Mouse (Mus musculus) embryonic facial prominence, embryonic 12.5 days (tissue): Measurements from ENCODE around the gene Tmem143. TPM values are rescaled to one million over a fixed set of nuclear protein-coding genes. Genes with fewer than 3 reads are reported as not detected.

ENCODE experiments used
- ATAC-seq: fragments of 200-750 bp; cut with Nextera tagmentation; 2 replicates; pipeline ENCODE4 v1.8.0; 2017; ENCODE audit not compliant: insufficient number of reproducible peaks, insufficient read depth, low FRiP score, low TSS enrichment
- H3K27ac ChIP-seq: fragments of 300-500 bp; sonication (generic); 2 replicates; pipeline ENCODE4 v1.5.1; 2016; ENCODE audit warnings: mild to moderate bottlenecking
- H3K27me3 ChIP-seq: fragments of 300-500 bp; sonication (generic); 2 replicates; pipeline ENCODE4 v1.6.1; 2016; ENCODE audit warnings: mild to moderate bottlenecking, moderate library complexity
- H3K36me3 ChIP-seq: fragments of 300-500 bp; sonication (generic); 2 replicates; pipeline ENCODE4 v1.6.1; 2016; ENCODE audit warnings: mild to moderate bottlenecking
- H3K4me1 ChIP-seq: fragments of 300-500 bp; sonication (generic); 2 replicates; pipeline ENCODE4 v1.6.1; 2016
- H3K4me2 ChIP-seq: fragments of 300-500 bp; sonication (generic); replicated peaks from 2 replicates; pipeline ENCODE4 v1.6.1; 2016; ENCODE audit warnings: mild to moderate bottlenecking, moderate library complexity
- H3K4me3 ChIP-seq: fragments of 300-500 bp; sonication (generic); 2 replicates; pipeline ENCODE4 v1.5.1; 2016; ENCODE audit warnings: mild to moderate bottlenecking
- H3K9ac ChIP-seq: fragments of 300-500 bp; sonication (generic); 2 replicates; pipeline ENCODE4 v1.6.1; 2016; ENCODE audit warnings: mild to moderate bottlenecking, moderate library complexity
- H3K9me3 ChIP-seq: fragments of 300-500 bp; sonication (generic); 2 replicates; pipeline ENCODE4 v1.6.1; 2016; ENCODE audit warnings: mild to moderate bottlenecking, moderate library complexity
- WGBS: fragments of 180-500 bp; shearing (Covaris S2); methylation state at CpG from one replicate; pipeline ENCODE4 v1.1.7; 2016; 5-methylcytosine and 5-hydroxymethylcytosine counted together
- polyA plus RNA-seq: library from polyadenylated mRNA; unstranded; fragments of >200 nt; fragmentation: Nextera tagmentation; extraction: Ambion mirVana; gene quantifications from 2 replicates; pipeline ENCODE4 v1.2.1, GENCODE M21; 2016

The Tmem143 gene
- polyA plus RNA-seq, 1 experiment from 2014 or later, result 5.7 TPM

- Histone ChIP-seq H3K4me1 (peaks cover 47% of the 10 kb centered on the region), H3K27me3 (no peaks in the 10 kb centered on the region), H3K4me2 (peak overlapping the region; percentile 52), H3K9me3 (no peaks in the 10 kb centered on the region), H3K9ac (peak overlapping the region; percentile 40; the same call in 1 of the 2 replicates), H3K36me3 (peaks cover 3% of the 10 kb centered on the region; the same call in 1 of the 2 replicates), H3K4me3 (peak overlapping the region; percentile 23), H3K27ac (peak overlapping the region; percentile 94)
- WGBS, result 24% methylated on average over 13 of the region's 13 CpGs
- no peak for ATAC-seq
These were observed 20.4 kb downstream of the Tmem143 start for GRCm38 (mm10) chr7:45917004-45917704.

GRCm38 (mm10) chr7:45917926-45918325 lies 21.2 kb downstream of the Tmem143 start:
- ATAC-seq, result no peak
- Histone ChIP-seq H3K36me3 (peaks cover 3% of the 10 kb centered on the region; the same call in 1 of the 2 replicates), H3K27me3 (no peaks in the 10 kb centered on the region), H3K9ac (peak overlapping the region; percentile 40; the same call in 1 of the 2 replicates), H3K27ac (peak overlapping the region; percentile 94), H3K9me3 (no peaks in the 10 kb centered on the region), H3K4me3 (no peak overlapping the region), H3K4me1 (peaks cover 55% of the 10 kb centered on the region), H3K4me2 (0 out of 2 replicates have a peak overlapping the region, but pooled peaks have one; percentile 52)
- WGBS, result 85% methylated on average over 15 of the region's 15 CpGs

GRCm38 (mm10) chr7:45919083-45919671 lies 22.4 kb downstream of the Tmem143 start:
- no peak overlapping the region for H3K9ac ChIP-seq
- H3K27ac ChIP-seq, result no peak overlapping the region
- no peaks in the 10 kb centered on the region for H3K27me3 ChIP-seq
- 69% methylated on average over 14 of the region's 14 CpGs for WGBS
- no peak for ATAC-seq
- no peak overlapping the region for H3K4me3 ChIP-seq
- peak overlapping the region; percentile 45; the same call in 1 of the 2 replicates for H3K4me2 ChIP-seq
- H3K4me1 ChIP-seq, result peaks cover 59% of the 10 kb centered on the region
- peaks cover 3% of the 10 kb centered on the region; the same call in 1 of the 2 replicates for H3K36me3 ChIP-seq
- no peaks in the 10 kb centered on the region for H3K9me3 ChIP-seq

DNA sequence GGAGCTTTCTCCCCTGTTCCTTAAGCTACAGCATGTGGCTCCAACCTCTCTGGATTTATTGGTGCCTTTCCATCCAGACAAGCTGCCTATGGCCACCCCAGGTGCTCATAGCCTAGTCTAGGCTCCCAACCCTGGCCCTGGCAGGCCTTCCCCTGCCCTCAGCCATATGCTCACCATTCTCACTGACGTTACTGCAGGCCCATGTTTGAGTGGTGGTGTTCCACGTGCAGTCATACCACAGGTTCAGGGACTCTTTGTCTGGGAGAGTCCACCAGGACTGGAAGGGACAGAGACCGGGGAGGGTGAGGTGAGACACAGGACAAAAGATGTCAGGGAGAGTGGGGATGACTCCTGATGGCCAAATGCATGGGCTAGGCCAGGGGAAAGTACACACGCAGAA lies 23.0 kb downstream of the Tmem143 start:
- no peak for ATAC-seq
- Histone ChIP-seq H3K4me1 (peaks cover 55% of the 10 kb centered on the region), H3K27ac (no peak overlapping the region), H3K9me3 (no peaks in the 10 kb centered on the region), H3K4me3 (peak overlapping the region; percentile 38; the same call in 1 of the 2 replicates), H3K36me3 (peaks cover 3% of the 10 kb centered on the region; the same call in 1 of the 2 replicates), H3K27me3 (no peaks in the 10 kb centered on the region), H3K4me2 (peak overlapping the region; percentile 45), H3K9ac (peak overlapping the region; percentile 46; the same call in 1 of the 2 replicates)
- WGBS, result 78% methylated on average over 4 of the region's 4 CpGs

DNA sequence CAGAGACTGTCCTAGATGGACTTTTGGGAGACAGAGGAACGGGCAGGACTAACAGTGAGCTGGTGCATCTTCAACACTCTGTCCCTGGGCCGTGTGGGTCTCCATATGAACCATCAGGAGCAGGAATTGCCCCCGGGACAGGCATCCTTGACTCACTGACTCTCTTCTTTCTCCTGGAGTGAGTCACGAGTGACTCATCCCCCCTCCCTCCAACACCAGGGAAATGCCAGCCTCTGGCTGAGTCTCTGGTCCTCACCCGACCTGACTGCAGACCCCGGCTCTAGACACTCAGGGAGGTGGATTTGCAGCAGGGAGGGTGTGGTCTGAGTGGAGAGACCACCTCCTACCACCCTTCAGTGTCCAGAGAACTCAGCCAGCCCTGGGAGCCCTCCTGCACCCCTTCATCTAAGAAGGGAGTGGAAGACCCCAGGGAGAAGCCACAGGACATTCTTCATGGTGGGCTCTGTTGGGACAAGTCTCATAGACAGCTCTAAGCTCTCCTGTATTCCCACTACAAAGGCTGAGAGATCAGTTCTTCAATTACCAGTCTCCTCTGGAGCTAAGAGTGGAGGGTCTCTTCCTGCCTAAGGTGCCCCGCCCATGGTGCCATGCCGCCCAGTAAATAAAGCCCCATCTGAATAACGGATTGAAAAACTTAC lies 24.0 kb downstream of the Tmem143 start:
- H3K9me3 ChIP-seq, result no peaks in the 10 kb centered on the region
- 42% methylated on average over 9 of the region's 9 CpGs for WGBS
- no peaks in the 10 kb centered on the region for H3K27me3 ChIP-seq
- peaks cover 3% of the 10 kb centered on the region; the same call in 1 of the 2 replicates for H3K36me3 ChIP-seq
- peak overlapping the region; percentile 78 for H3K27ac ChIP-seq
- H3K9ac ChIP-seq, result peak overlapping the region; percentile 46
- peaks cover 55% of the 10 kb centered on the region for H3K4me1 ChIP-seq
- peak overlapping the region; percentile 38 for H3K4me3 ChIP-seq
- H3K4me2 ChIP-seq, result peak overlapping the region; percentile 45
- ATAC-seq, result no peak

- ATAC-seq, result no peak
These were observed 24.5 kb downstream of the Tmem143 start, which contains the start of gene Emp3 for GRCm38 (mm10) chr7:45921242-45921621. Gene Emp3 (minus strand): TSS chr7:45921404.

DNA sequence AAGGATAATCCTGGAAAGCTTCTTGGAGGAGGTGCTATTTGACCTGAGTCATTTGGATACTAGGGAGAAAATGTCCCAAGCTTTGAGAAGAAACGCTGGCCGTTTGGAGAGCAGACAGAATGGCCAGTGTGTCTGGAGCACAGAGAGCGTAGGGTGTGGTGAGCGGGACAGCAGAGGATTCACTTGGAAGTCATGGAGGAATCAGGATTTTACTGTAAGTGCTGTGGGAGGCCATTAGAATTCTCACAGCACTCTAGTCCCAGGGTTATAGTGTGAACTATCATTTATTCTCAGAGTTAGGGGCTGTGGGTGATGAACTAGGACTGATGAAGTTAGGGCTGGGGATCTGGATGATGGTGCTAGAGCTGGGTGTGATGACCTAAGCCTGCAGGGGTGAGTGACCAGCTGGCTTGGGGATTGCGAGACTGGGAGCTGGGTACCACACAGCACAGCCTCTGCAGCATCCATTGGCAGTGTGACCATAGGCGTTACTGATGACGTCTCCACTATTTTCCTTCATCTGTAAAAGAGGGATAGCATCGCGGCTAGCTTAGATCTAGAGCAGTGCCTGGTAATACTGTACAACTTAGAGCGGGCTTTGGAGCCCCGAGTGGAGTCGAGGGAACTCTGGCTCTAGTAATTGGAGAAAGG lies 25.3 kb downstream of the Tmem143 start:
- Histone ChIP-seq H3K36me3 (peaks cover 3% of the 10 kb centered on the region; the same call in 1 of the 2 replicates), H3K9ac (no peak overlapping the region), H3K4me2 (peak overlapping the region; percentile 52), H3K4me1 (peaks cover 42% of the 10 kb centered on the region), H3K27ac (peak overlapping the region; percentile 90), H3K4me3 (no peak overlapping the region), H3K27me3 (peaks cover 2% of the 10 kb centered on the region; the same call in 1 of the 2 replicates), H3K9me3 (no peaks in the 10 kb centered on the region)
- WGBS, result 77% methylated on average over 12 of the region's 12 CpGs
- no peak for ATAC-seq

More at GRCm38 (mm10) chr7:45921242-45921621, 24.5 kb downstream of the Tmem143 start, which contains the start of gene Emp3:
- Histone ChIP-seq H3K4me2 (peak within 1 kb of the TSS; percentile 45), H3K4me3 (peak within 1 kb of the TSS; percentile 38), H3K27ac (peak within 1 kb of the TSS; percentile 90), H3K36me3 (peaks cover 3% of the 10 kb centered on the region; the same call in 1 of the 2 replicates), H3K9me3 (no peaks in the 10 kb centered on the region), H3K9ac (peak within 1 kb of the TSS; percentile 46), H3K27me3 (no peaks in the 10 kb centered on the region), H3K4me1 (peaks cover 49% of the 10 kb centered on the region)
- WGBS, result 33% methylated on average over 9 of the region's 9 CpGs

- ATAC-seq, result peak; percentile 86
- Histone ChIP-seq H3K27me3 (peaks cover 12% of the 10 kb centered on the region; the same call in 1 of the 2 replicates), H3K27ac (peak overlapping the region; percentile 90), H3K4me1 (peaks cover 31% of the 10 kb centered on the region), H3K9ac (no peak overlapping the region), H3K36me3 (peaks cover 3% of the 10 kb centered on the region; the same call in 1 of the 2 replicates), H3K9me3 (no peaks in the 10 kb centered on the region), H3K4me2 (peak overlapping the region; percentile 52), H3K4me3 (peak overlapping the region; percentile 34)
- 2% methylated on average over 37 of the region's 37 CpGs for WGBS
These were observed 26.4 kb downstream of the Tmem143 start for GRCm38 (mm10) chr7:45922928-45923761.

DNA sequence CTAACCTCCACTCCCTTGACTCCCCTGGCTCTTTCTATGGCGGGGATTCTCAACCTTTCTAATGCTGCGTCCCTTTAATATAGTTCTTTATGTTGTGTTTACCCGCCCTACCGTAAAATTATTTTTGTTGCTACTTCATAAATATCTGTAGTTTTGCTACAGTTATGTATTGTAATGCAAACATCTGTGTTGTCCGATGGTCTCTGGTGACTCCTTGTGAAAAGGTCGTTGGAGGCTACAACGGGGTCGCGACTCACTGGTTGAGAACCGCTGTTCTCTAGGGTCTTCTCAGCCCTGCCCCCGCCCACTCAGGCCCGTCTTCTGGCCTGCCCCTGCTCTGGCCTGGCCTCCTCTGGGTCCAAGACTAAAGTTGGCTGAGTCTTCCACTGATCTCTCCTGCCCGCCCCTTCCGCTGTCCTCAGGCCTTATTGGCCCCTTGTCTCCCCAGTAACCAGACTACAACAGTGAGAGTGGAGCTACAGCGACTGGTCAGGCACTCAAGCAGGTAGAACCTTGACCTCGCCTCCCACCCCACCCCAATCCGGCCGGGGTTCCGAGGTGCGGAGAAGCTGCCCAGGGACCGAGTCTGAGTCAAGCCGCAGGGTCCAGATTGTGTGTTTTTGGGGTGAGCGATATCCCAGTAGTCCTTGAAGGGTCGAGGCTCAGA lies 27.2 kb downstream of the Tmem143 start, which contains the start of gene Ccdc114:
Gene Ccdc114 (plus strand): TSS at position 311 of the 667 bp plus-strand sequence.
- peak; percentile 39; the same call in 1 of the 2 replicates for ATAC-seq
- Histone ChIP-seq H3K27ac (peak within 1 kb of the TSS; percentile 90), H3K4me2 (peak within 1 kb of the TSS; percentile 52), H3K27me3 (peaks cover 17% of the 10 kb centered on the region), H3K4me3 (peak within 1 kb of the TSS; percentile 34), H3K9ac (no peak within 1 kb of the TSS), H3K36me3 (peaks cover 3% of the 10 kb centered on the region; the same call in 1 of the 2 replicates), H3K9me3 (no peaks in the 10 kb centered on the region), H3K4me1 (peaks cover 33% of the 10 kb centered on the region)
- 6% methylated on average over 24 of the region's 24 CpGs for WGBS

DNA sequence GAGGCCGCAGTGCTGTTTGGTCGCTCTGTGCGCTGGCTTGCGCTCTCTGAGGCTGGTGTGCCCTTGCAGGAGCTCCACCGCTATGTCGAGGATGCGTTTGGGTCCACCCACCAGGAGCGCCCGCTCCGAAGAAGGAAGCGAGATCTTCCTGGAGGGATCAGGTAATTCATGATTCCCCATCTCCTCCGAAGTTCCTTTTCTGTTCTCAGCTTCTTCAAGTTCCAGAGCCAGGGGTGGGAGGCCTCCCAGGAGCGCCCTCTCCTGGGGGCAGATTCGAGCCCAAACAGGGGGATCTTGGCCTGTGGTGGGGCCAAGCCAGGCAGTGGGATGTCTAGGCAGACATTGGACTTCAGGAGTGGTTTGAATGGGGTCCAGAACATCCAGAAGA lies 27.7 kb downstream of the Tmem143 start:
- no peak for ATAC-seq
- peak overlapping the region; percentile 34; the same call in 1 of the 2 replicates for H3K4me3 ChIP-seq
- H3K27ac ChIP-seq, result no peak overlapping the region
- no peaks in the 10 kb centered on the region for H3K9me3 ChIP-seq
- peaks cover 32% of the 10 kb centered on the region for H3K4me1 ChIP-seq
- H3K9ac ChIP-seq, result no peak overlapping the region
- WGBS, result 18% methylated on average over 14 of the region's 14 CpGs
- H3K27me3 ChIP-seq, result peaks cover 21% of the 10 kb centered on the region
- H3K36me3 ChIP-seq, result no peaks in the 10 kb centered on the region
- H3K4me2 ChIP-seq, result peak overlapping the region; percentile 52
